Mouse (Mus musculus): Measurements from ENCODE around the gene Fmod. TPM values are rescaled to one million over a fixed set of nuclear protein-coding genes. Genes with fewer than 3 reads are reported as not detected.
A peak's percentile ranks its signal among the peaks of the same experiment; 100 is the strongest.

The Fmod gene
- polyA plus RNA-seq, 1 experiment from 2014 or later = 10.0 TPM

GRCm38 (mm10) chr1:134070099-134070669, 33.1 kb downstream of the Fmod start:
- no peak overlapping the region for H3K4me3 ChIP-seq (ENCODE audit: low read depth, low read length)
- peak; percentile 90 for TF ChIP-seq EP300 (IDR thresholded peaks at IDR 0.05)
- TF ChIP-seq CTCF (IDR thresholded peaks at IDR 0.05) = no peak
- H3K36me3 ChIP-seq (ENCODE audit: insufficient read depth, low read length) = peaks cover 8% of the 10 kb centered on the region
- H3K4me1 ChIP-seq (ENCODE audit: insufficient read depth, low read depth, low read length) = peaks cover 45% of the 10 kb centered on the region; the same call in 1 of the 2 replicates
- H3K9ac ChIP-seq (replicated peaks; ENCODE audit: low read depth) = no peak overlapping the region
- ATAC-seq (peak; percentile 40), DNase-seq (ENCODE audit: low spot score) (peak; percentile 89)
- no peaks in the 10 kb centered on the region for H3K9me3 ChIP-seq (ENCODE audit: low read length)
- WGBS = 48% methylated on average over 8 of the region's 8 CpGs
- peak overlapping the region; percentile 11; the same call in 1 of the 2 replicates for H3K4me2 ChIP-seq (replicated peaks; ENCODE audit: low read depth, low read length)
- no peaks in the 10 kb centered on the region for H3K27me3 ChIP-seq (replicated peaks; ENCODE audit: insufficient read depth, low read length)
- peak overlapping the region; percentile 92 for H3K27ac ChIP-seq (ENCODE audit: low read length)

GRCm38 (mm10) chr1:134071411-134072018, 34.5 kb downstream of the Fmod start:
- ATAC-seq = peak; percentile 69
- peaks cover 41% of the 10 kb centered on the region for H3K4me1 ChIP-seq (ENCODE audit: insufficient read depth, low read depth, low read length)

GRCm38 (mm10) chr1:134073061-134073564, 36.1 kb downstream of the Fmod start:
- no peaks in the 10 kb centered on the region for H3K9me3 ChIP-seq (ENCODE audit: low read length)
- peaks cover 33% of the 10 kb centered on the region for H3K4me1 ChIP-seq (ENCODE audit: insufficient read depth, low read depth, low read length)
- no peak overlapping the region for H3K9ac ChIP-seq (replicated peaks; ENCODE audit: low read depth)
- H3K4me3 ChIP-seq (ENCODE audit: low read depth, low read length) = no peak overlapping the region
- H3K27ac ChIP-seq (ENCODE audit: low read length) = peak overlapping the region; percentile 92
- ATAC-seq (no peak), DNase-seq (ENCODE audit: low spot score) (no peak)
- peak overlapping the region; percentile 14; the same call in 1 of the 2 replicates for H3K4me2 ChIP-seq (replicated peaks; ENCODE audit: low read depth, low read length)
- H3K36me3 ChIP-seq (ENCODE audit: insufficient read depth, low read length) = peaks cover 30% of the 10 kb centered on the region
- no peaks in the 10 kb centered on the region for H3K27me3 ChIP-seq (replicated peaks; ENCODE audit: insufficient read depth, low read length)
- TF ChIP-seq EP300 (IDR thresholded peaks at IDR 0.05) = no peak
- TF ChIP-seq CTCF (IDR thresholded peaks at IDR 0.05) = no peak
- 55% methylated on average over 6 of the region's 6 CpGs for WGBS

More at GRCm38 (mm10) chr1:134071411-134072018, 34.5 kb downstream of the Fmod start:
- Histone ChIP-seq H3K9me3 (ENCODE audit: low read length) (no peaks in the 10 kb centered on the region), H3K9ac (replicated peaks; ENCODE audit: low read depth) (no peak overlapping the region), H3K4me2 (replicated peaks; ENCODE audit: low read depth, low read length) (no peak overlapping the region), H3K27me3 (replicated peaks; ENCODE audit: insufficient read depth, low read length) (no peaks in the 10 kb centered on the region), H3K27ac (ENCODE audit: low read length) (peak overlapping the region; percentile 92), H3K36me3 (ENCODE audit: insufficient read depth, low read length) (peaks cover 21% of the 10 kb centered on the region), H3K4me3 (ENCODE audit: low read depth, low read length) (no peak overlapping the region)
- no peak for TF ChIP-seq CTCF (IDR thresholded peaks at IDR 0.05)
- TF ChIP-seq EP300 (IDR thresholded peaks at IDR 0.05) = peak; percentile 95
- DNase-seq (ENCODE audit: low spot score) = peak; percentile 92
- 24% methylated on average over 10 of the region's 10 CpGs for WGBS

- peak overlapping the region; percentile 14; the same call in 1 of the 2 replicates for H3K4me2 ChIP-seq (replicated peaks; ENCODE audit: low read depth, low read length)
- no peak for TF ChIP-seq CTCF (IDR thresholded peaks at IDR 0.05)
- TF ChIP-seq EP300 (IDR thresholded peaks at IDR 0.05) = no peak
- no peaks in the 10 kb centered on the region for H3K27me3 ChIP-seq (replicated peaks; ENCODE audit: insufficient read depth, low read length)
- no peak overlapping the region for H3K4me3 ChIP-seq (ENCODE audit: low read depth, low read length)
- no peak overlapping the region for H3K9ac ChIP-seq (replicated peaks; ENCODE audit: low read depth)
- WGBS = 80% methylated on average over 1 of the region's 1 CpGs
- H3K4me1 ChIP-seq (ENCODE audit: insufficient read depth, low read depth, low read length) = peaks cover 33% of the 10 kb centered on the region
- no peak for ATAC-seq
- peaks cover 30% of the 10 kb centered on the region for H3K36me3 ChIP-seq (ENCODE audit: insufficient read depth, low read length)
- no peaks in the 10 kb centered on the region for H3K9me3 ChIP-seq (ENCODE audit: low read length)
- DNase-seq (ENCODE audit: low spot score) = no peak
- H3K27ac ChIP-seq (ENCODE audit: low read length) = peak overlapping the region; percentile 92; the same call in 1 of the 2 replicates
Observed at GRCm38 (mm10) chr1:134073658-134074057, 36.6 kb downstream of the Fmod start.

GRCm38 (mm10) chr1:134074184-134074583, 37.1 kb downstream of the Fmod start:
- ATAC-seq (no peak), DNase-seq (ENCODE audit: low spot score) (no peak)
- Histone ChIP-seq H3K27me3 (replicated peaks; ENCODE audit: insufficient read depth, low read length) (no peaks in the 10 kb centered on the region), H3K36me3 (ENCODE audit: insufficient read depth, low read length) (peaks cover 30% of the 10 kb centered on the region), H3K4me1 (ENCODE audit: insufficient read depth, low read depth, low read length) (peaks cover 33% of the 10 kb centered on the region), H3K9me3 (ENCODE audit: low read length) (no peaks in the 10 kb centered on the region), H3K27ac (ENCODE audit: low read length) (peak overlapping the region; percentile 92; the same call in 1 of the 2 replicates), H3K4me2 (replicated peaks; ENCODE audit: low read depth, low read length) (peak overlapping the region; percentile 85; the same call in 1 of the 2 replicates), H3K9ac (replicated peaks; ENCODE audit: low read depth) (no peak overlapping the region), H3K4me3 (ENCODE audit: low read depth, low read length) (no peak overlapping the region)
- WGBS = 50% methylated on average over 3 of the region's 3 CpGs
- TF ChIP-seq CTCF (IDR thresholded peaks at IDR 0.05) (peak; percentile 30), EP300 (IDR thresholded peaks at IDR 0.05) (peak; percentile 44; the same call in 1 of the 2 replicates)

- Histone ChIP-seq H3K36me3 (ENCODE audit: insufficient read depth, low read length) (peaks cover 30% of the 10 kb centered on the region), H3K4me1 (ENCODE audit: insufficient read depth, low read depth, low read length) (peaks cover 32% of the 10 kb centered on the region), H3K4me2 (replicated peaks; ENCODE audit: low read depth, low read length) (peak overlapping the region; percentile 85), H3K9ac (replicated peaks; ENCODE audit: low read depth) (no peak overlapping the region), H3K27ac (ENCODE audit: low read length) (peak overlapping the region; percentile 26; the same call in 1 of the 2 replicates), H3K9me3 (ENCODE audit: low read length) (no peaks in the 10 kb centered on the region), H3K27me3 (replicated peaks; ENCODE audit: insufficient read depth, low read length) (no peaks in the 10 kb centered on the region), H3K4me3 (ENCODE audit: low read depth, low read length) (peak overlapping the region; percentile 0; the same call in 1 of the 2 replicates)
- DNase-seq (ENCODE audit: low spot score) (no peak), ATAC-seq (no peak)
- WGBS = 57% methylated on average over 10 of the region's 10 CpGs
- TF ChIP-seq CTCF (IDR thresholded peaks at IDR 0.05) (no peak), EP300 (IDR thresholded peaks at IDR 0.05) (no peak; the same call in 1 of the 2 replicates)
Observed at GRCm38 (mm10) chr1:134074606-134075005, 37.6 kb downstream of the Fmod start.
